Mouse (Mus musculus): ENCODE measurements at regions not wholly inside any gene's neighbourhood (a gene's known extent, or its start where the extent isn't known, plus 50 kb on each side); places are given as distances from the start of the nearest gene placed in this dataset.

DNA sequence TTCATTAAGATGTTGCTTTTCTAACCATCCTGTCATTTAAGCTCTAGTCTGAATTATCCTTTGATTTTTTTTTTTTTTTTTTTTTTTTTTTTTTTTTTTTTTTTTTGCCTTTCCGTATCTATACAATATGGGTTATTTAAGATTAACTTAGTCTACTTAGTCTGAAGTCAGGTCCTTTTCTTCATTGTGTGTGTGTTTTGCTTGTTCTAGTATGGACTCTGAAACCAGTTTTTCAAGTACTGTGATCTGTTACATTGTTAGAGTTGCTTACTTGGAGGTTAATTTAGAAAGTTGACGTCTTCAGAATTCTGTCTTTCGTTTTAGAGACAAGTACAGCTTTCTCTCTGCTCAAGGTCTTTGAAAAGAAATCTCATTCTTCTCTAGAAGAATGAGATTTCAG lies 64.9 kb upstream of the Cep78 start:
- TF ChIP-seq CTCF (IDR thresholded peaks at IDR 0.05; ENCODE audit: low read depth, low read length) (no peak), GATA1 (IDR thresholded peaks at IDR 0.05; ENCODE audit: borderline replicate concordance, low read length) (no peak)

Measured in G1E (cell line).